Comparison of ENCODE assay signal across 10 mouse cellular contexts in genomic region chr5:21700272-21700821, GRCm38 (mm10). TPM values are rescaled to one million over a fixed set of nuclear protein-coding genes. Genes with fewer than 3 reads are reported as not detected.
DNase-seq lines count a peak whose midpoint lies in the region; ATAC-seq lines count a peak whose summit lies in the region.
"Had no signal": no experiment of that assay in that cellular context is flagged by ENCODE, and none has a peak within 500 bp of the region (broad histone marks: within the 10 kb centered on the region; RNA-seq: fewer than 3 reads in every experiment).

No protein-coding gene starts in this region.

- H3K36me3 ChIP-seq in heart, embryonic 15.5 days, result no peaks in the 10 kb centered on the region
- no peaks in the 10 kb centered on the region for H3K36me3 ChIP-seq in heart, embryonic 16.5 days (ENCODE audit: control insufficient read depth, insufficient read depth)
- 0 out of 2 replicates have a peak, but pooled peaks cover 4% of the 10 kb centered on the region for H3K36me3 ChIP-seq in midbrain, embryonic 10.5 days

- peaks cover 12% of the 10 kb centered on the region for H3K4me1 ChIP-seq in heart, embryonic 15.5 days (replicated peaks)
- peaks cover 14% of the 10 kb centered on the region for H3K4me1 ChIP-seq in heart, embryonic 16.5 days (ENCODE audit: control insufficient read depth, insufficient read depth, low read length)
- H3K4me1 ChIP-seq in midbrain, embryonic 10.5 days, result peaks cover 21% of the 10 kb centered on the region

- H3K4me2 ChIP-seq in heart, embryonic 15.5 days, result peak overlapping the region; percentile 83
- peak overlapping the region; percentile 80 for H3K4me2 ChIP-seq in heart, embryonic 16.5 days (ENCODE audit: low read depth, low read length)

- H3K4me3 ChIP-seq in heart, embryonic 15.5 days, result peak overlapping the region; percentile 77
- H3K4me3 ChIP-seq in heart, embryonic 16.5 days (ENCODE audit: low read length), result peak overlapping the region; percentile 78
- peak overlapping the region; percentile 72 for H3K4me3 ChIP-seq in midbrain, embryonic 10.5 days

- ATAC-seq in heart, embryonic 15.5 days (replicated peaks; ENCODE audit: insufficient number of reproducible peaks, insufficient read depth, low FRiP score, low read depth), result no peak
- ATAC-seq in heart, embryonic 16.5 days (replicated peaks; ENCODE audit: extremely low read depth, insufficient read depth, low FRiP score), result no peak

- peak overlapping the region; percentile 63 for H3K9ac ChIP-seq in heart, embryonic 15.5 days
- peak overlapping the region; percentile 72 for H3K9ac ChIP-seq in heart, embryonic 16.5 days (ENCODE audit: low read length)

- no peak for DNase-seq in heart, adult 18-20 months
- peak; percentile 43 for DNase-seq in adipocyte (ENCODE audit: low spot score)
- no peak for DNase-seq in midbrain, embryonic 10.5 days (ENCODE audit: low spot score)
- DNase-seq in ovary, postnatal 14 days (ENCODE audit: low spot score), result no peak
- no peak for DNase-seq in left cerebral cortex, adult 8-10 months (ENCODE audit: low spot score in 2 of 2)
- DNase-seq in left cerebral cortex, adult 18-20 months (ENCODE audit: low spot score in 2 of 2), result no peak
- DNase-seq: kidney, postnatal 4 days; thymus, postnatal 14 days had no signal

- no peaks in the 10 kb centered on the region for H3K27me3 ChIP-seq in heart, embryonic 15.5 days
- H3K27me3 ChIP-seq in heart, embryonic 16.5 days (ENCODE audit: control insufficient read depth, insufficient read depth, low read length), result no peaks in the 10 kb centered on the region
- H3K27me3 ChIP-seq in midbrain, embryonic 10.5 days (ENCODE audit: low read depth, poor library complexity, severe bottlenecking), result no peaks in the 10 kb centered on the region

- H3K27ac ChIP-seq in heart, embryonic 15.5 days, result no peak overlapping the region
- no peak overlapping the region for H3K27ac ChIP-seq in heart, embryonic 16.5 days (ENCODE audit: low read length)
- peak overlapping the region; percentile 99 for H3K27ac ChIP-seq in midbrain, embryonic 10.5 days (replicated peaks)

- H3K9me3 ChIP-seq in heart, embryonic 15.5 days (replicated peaks), result no peaks in the 10 kb centered on the region
- no peaks in the 10 kb centered on the region for H3K9me3 ChIP-seq in heart, embryonic 16.5 days (replicated peaks; ENCODE audit: control insufficient read depth, low read length)
- no peaks in the 10 kb centered on the region for H3K9me3 ChIP-seq in midbrain, embryonic 10.5 days (replicated peaks)

- WGBS in heart, embryonic 15.5 days, result 22% methylated on average over 10 of the region's 10 CpGs
- WGBS in heart, embryonic 16.5 days, result 21% methylated on average over 10 of the region's 10 CpGs
- WGBS in midbrain, embryonic 10.5 days, result 13% methylated on average over 10 of the region's 10 CpGs

RNA-seq across cellular contexts. Expression of gene Napepld, which starts 0.8 kb away (rescaled TPM):
- polyA plus RNA-seq in heart, embryonic 15.5 days (2015; fragmentation: Nextera tagmentation; extraction: Ambion mirVana), result 5.6 and 5.7 TPM in 2 replicates
- 1 to 10 TPM; 6.2 to 6.3 TPM for total RNA-seq in heart, adult 18-20 months (2021)
- 5.6 and 6.3 TPM in 2 replicates for polyA plus RNA-seq in heart, embryonic 16.5 days (2015; fragmentation: Nextera tagmentation; extraction: Ambion mirVana)
- 10.4 and 14.8 TPM in 2 replicates for polyA plus RNA-seq in midbrain, embryonic 10.5 days (2016; fragmentation: Nextera tagmentation; extraction: Ambion mirVana)
- total RNA-seq in left cerebral cortex, adult 8-10 months (2022), result 10 to 100 TPM; 11.6 to 13.2 (median 12.2) TPM
- total RNA-seq in left cerebral cortex, adult 18-20 months (2021), result 10 to 100 TPM; 16.0 to 16.4 TPM

RNA-seq across cellular contexts. Expression of gene Pmpcb, which starts 36.6 kb away (rescaled TPM):
- 130 and 140 TPM in 2 replicates for polyA plus RNA-seq in heart, embryonic 15.5 days (2015; fragmentation: Nextera tagmentation; extraction: Ambion mirVana)
- 100 to 1,000 TPM; 264 to 279 TPM for total RNA-seq in heart, adult 18-20 months (2021)
- polyA plus RNA-seq in heart, embryonic 16.5 days (2015; fragmentation: Nextera tagmentation; extraction: Ambion mirVana), result 154 and 168 TPM in 2 replicates
- polyA plus RNA-seq in midbrain, embryonic 10.5 days (2016; fragmentation: Nextera tagmentation; extraction: Ambion mirVana), result 87.0 and 88.6 TPM in 2 replicates
- total RNA-seq in left cerebral cortex, adult 8-10 months (2022), result 10 to 100 TPM; 58.6 to 77.1 (median 69.3) TPM
- total RNA-seq in left cerebral cortex, adult 18-20 months (2021), result 10 to 100 TPM; 74.5 to 77.2 TPM

RNA-seq across cellular contexts. Expression of gene Armc10, which starts 54.7 kb away (rescaled TPM):
- polyA plus RNA-seq in heart, embryonic 15.5 days (2015; fragmentation: Nextera tagmentation; extraction: Ambion mirVana), result 17.3 and 21.6 TPM in 2 replicates
- total RNA-seq in heart, adult 18-20 months (2021), result 1 to 10 TPM; 7.8 to 8.0 TPM
- polyA plus RNA-seq in heart, embryonic 16.5 days (2015; fragmentation: Nextera tagmentation; extraction: Ambion mirVana), result 19.2 and 20.0 TPM in 2 replicates
- polyA plus RNA-seq in midbrain, embryonic 10.5 days (2016; fragmentation: Nextera tagmentation; extraction: Ambion mirVana), result 66.9 and 74.4 TPM in 2 replicates
- 10 to 100 TPM; 20.0 to 21.6 (median 20.7) TPM for total RNA-seq in left cerebral cortex, adult 8-10 months (2022)
- 10 to 100 TPM; 22.2 to 24.5 TPM for total RNA-seq in left cerebral cortex, adult 18-20 months (2021)

RNA-seq across cellular contexts. Expression of gene Fbxl13, which starts 54.9 kb away (rescaled TPM):
- polyA plus RNA-seq in heart, embryonic 15.5 days (2015; fragmentation: Nextera tagmentation; extraction: Ambion mirVana), result 0.10 and 0.18 TPM in 2 replicates
- total RNA-seq in heart, adult 18-20 months (2021), result not detected
- 0.27 and 0.30 TPM in 2 replicates for polyA plus RNA-seq in heart, embryonic 16.5 days (2015; fragmentation: Nextera tagmentation; extraction: Ambion mirVana)
- polyA plus RNA-seq in midbrain, embryonic 10.5 days (2016; fragmentation: Nextera tagmentation; extraction: Ambion mirVana), result 0.15 and 0.48 TPM in 2 replicates
- under 1 TPM; 0.23 to 0.70 (median 0.32) TPM for total RNA-seq in left cerebral cortex, adult 8-10 months (2022)
- total RNA-seq in left cerebral cortex, adult 18-20 months (2021), result under 1 TPM; 0.16 to 0.28 TPM
